Mouse (Mus musculus): Measurements from ENCODE around the gene Mcf2l.

Mcf2l gene

DNA sequence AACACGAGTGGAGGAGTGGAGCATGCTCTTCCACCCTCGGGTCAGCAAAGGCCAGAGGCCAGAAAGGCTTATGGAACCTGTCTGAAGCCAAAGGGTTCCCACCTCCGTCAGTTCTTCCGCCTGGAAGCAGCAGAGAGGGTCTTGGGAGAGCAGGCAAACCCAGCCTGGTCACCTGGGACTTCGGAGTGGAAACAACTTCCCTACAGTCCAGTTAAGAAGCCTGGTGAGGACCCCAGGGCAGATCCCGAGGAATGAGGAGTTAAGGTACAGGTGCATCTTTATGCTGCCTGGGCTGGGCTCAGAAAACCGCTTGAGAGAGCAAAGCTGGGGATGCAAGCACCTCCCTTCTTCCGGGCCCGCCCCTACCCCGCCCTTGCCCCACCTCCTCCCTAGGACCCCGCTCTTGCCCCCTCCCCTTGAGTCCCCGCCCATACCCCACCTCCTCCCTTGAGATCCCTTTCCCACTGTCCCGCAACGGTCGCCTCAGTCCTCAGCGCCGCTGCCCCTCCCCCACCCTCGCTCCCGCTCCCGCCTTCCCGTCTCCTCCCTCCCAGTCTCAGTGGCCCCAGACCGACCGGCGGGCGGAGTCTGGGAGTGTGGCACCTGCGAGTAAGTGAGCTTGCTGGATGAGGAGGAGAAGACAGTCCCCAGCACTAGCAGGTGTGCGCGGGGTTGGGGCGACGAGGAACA, at the start of gene Mcf2l:
TSS of gene Mcf2l (plus strand) at position 450 of the 690 bp plus-strand sequence.
- DNase-seq (ENCODE audit: low read depth, low spot score): peak; percentile 45

DNA sequence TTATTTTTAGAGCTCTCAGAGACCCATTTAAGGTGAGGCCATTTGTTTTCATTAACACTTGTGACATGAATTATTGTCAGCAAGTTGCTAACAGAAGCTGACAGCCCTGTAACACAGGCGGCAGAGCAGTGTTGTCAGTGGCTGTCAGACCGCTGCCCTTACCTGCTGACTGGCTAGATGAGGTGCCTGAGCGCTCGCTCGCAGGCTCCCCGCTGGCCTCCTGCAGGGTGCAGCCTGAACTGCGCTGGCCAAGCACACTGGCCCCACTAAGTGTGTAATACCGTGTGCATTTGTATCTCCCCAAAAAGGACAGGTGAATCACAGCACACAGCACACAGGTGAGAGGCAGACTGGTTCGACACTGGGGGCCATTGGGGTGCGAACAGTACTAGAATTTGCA, 49.0 kb upstream of the Mcf2l start:
- DNase-seq (ENCODE audit: low read depth, low spot score): no peak

DNA sequence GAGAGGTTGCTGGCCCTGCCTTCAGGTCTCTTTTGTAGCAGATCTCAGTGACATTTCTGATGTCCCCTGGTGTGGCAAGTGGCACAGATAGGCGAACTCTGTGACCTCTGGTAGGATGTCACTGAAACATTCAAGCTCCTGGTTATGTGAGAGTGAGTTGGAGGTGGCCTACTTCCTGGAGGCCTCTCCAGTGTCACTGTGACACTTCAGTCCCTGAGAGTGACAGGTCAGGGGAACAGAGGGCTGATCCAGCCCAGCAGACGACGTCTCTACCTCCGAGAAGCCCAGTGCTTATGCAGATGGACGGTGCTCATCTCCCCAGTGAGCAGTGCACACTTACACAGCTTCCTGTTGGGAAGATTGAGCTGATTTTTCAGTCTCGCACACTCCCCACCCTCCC, 48.4 kb upstream of the Mcf2l start:
- no peak for DNase-seq (ENCODE audit: low read depth, low spot score)

DNA sequence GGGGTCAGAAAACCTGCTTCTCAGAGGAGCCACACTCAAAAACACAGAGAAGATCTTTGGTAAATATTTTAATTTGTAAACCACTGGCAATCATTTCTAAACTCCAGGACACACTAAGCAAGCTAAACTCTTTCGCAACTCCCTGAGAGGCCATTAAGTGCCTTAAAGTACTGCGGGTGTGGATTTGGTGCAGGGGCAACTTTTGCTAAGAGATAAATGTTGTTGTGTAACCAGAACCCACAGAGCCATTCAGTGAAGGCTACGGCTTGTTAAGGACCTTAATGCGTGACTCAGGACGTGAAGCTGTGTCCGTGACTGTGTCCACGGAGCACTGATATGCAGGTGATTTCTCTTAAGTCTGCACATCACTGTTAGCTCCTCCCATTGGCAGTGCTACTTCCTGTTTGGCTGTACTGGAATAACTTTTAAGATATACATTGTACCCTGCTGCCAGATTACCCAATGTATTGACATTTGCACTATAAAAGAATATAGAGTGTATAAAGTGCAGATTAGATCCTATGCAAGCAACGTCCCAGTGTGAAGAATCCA, 47.8 kb upstream of the Mcf2l start:
- DNase-seq (ENCODE audit: low read depth, low spot score): no peak

DNA sequence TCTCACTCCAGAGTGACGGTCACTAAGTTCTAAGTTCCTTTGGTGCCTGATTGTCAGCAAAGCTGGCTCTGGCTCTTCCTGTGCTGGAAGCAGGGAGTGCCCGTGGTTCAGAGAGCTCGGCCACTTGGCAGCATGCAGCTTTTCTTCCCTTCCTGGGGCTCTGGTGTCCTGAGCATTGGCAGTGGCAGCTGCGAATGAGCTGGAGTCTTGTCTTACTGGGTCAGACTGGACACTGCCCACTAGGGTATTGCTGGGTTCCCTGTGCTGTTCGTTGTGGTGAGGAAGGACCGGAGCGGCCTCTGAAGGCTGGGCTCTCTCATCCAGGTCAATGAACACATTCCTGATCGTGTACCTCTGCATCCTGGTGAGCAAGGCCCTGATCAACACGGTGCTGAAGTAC, 46.5 kb upstream of the Mcf2l start:
- DNase-seq (ENCODE audit: low read depth, low spot score): no peak

DNA sequence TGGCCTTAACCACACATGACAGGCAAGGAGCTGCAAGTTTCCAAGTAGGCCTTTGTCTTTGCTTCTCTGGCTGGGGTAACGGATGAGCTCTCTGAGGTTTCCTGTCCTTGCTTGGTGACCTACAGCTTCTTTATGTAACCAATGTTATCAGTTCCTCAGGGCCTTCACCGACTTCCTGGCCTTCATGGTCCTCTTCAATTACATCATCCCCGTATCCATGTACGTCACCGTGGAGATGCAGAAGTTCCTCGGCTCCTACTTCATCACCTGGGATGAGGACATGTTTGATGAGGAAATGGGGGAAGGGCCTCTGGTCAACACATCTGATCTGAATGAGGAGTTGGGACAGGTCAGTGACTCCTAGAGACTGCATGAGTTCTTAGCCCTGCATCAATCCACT, 45.3 kb upstream of the Mcf2l start:
- DNase-seq (ENCODE audit: low read depth, low spot score): no peak

DNA sequence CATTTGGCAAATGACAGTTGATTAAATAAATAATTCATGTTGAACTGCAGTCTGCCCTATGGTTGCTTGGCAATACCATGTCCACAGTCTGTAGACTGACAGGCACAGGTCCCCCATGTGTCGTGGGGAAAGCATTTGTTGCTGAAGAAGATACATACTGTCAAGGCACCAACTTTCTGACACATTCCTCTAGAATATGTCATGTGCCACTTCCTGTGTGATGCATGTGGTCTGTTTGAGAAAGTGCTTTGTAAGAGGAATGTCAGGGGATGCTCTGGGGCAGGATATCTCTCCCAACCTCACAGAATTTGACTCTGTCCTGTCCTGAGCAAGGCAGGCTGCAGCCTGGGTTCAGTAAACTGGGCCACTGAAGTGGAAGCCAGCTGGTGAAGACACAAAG, 44.2 kb upstream of the Mcf2l start:
- DNase-seq (ENCODE audit: low read depth, low spot score): no peak

DNA sequence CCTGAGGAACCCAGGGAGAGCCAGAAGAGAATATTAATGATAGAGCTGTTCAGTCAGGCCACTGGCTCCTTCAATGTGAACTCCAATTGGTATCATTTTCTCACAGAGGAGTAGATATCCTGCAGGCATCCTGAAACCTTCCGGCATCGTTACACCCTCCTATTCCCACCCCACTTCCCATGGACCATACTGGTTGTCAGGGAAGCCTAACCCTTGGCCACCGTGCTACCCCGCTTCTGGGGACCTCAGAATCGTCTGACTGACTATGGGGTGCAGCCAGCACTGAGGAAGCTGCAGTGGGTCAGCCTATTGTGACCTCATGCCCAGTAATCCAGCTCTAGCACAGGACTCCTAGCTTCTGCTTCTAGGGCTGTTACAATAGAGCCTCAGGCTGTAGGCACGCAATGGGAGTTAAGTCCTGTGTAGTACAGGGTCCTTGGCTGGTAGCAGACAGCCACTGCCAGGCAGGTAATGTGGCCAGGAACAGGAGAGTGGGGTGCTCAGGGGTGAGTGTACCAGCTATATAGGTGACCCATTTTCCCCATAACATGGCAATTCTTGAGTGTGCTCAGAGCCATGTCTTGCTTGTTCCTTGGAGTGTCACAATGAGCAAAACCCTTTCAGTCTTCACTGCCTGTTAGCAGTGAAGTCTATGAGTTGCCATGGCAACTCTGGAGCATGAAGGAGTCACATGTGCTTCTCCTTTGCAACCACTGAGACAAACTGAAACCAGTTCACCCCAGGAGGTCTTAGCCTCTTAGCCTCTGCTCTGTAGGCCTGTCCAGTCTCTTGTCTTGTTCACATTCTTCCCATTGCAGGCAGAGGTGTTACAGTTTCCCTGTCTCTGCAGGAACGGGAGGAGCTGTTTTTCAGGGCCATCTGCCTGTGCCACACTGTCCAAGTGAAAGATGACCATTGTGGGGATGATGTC, 41.7 kb upstream of the Mcf2l start:
- DNase-seq (ENCODE audit: low read depth, low spot score): no peak

DNA sequence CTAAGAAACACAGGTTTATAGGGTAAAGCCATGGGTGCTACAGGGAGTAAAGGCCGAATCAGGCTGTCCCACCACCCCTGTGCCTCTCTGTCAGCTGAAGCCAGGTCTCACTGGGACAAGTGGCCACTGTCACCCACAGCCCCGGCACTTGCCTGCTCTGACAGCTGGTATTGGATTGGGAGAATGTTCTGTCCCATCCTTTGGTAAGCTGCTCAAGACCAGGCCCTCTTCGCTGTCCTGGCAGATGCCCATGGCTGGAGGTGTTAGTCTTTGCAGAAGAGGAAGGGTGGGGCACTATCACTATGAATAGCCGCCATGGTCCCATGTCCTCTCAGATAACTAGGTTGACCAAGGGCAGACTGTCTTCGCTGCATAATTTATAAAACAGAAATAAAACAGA, 40.0 kb upstream of the Mcf2l start:
- DNase-seq (ENCODE audit: low read depth, low spot score): no peak

DNA sequence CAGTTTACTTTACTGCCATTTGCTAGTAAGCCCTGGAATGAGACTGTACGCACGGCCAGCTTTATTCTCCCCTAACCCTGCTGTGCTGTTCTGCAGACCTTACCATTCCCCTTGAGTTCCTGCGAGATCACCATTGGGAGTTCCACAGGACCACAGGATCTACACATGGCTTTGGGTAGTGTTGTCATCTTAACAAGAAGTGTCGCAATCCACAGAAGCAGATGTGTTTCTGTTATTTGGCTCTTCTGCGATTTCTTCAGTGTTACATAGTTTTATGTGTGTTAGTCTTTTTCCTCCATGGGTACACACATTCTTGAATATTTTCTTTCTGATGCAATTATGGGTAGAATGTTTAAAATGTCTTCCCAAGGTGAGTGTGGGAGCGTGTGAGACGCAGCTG, 32.8 kb upstream of the Mcf2l start:
- DNase-seq (ENCODE audit: low read depth, low spot score): no peak

DNA sequence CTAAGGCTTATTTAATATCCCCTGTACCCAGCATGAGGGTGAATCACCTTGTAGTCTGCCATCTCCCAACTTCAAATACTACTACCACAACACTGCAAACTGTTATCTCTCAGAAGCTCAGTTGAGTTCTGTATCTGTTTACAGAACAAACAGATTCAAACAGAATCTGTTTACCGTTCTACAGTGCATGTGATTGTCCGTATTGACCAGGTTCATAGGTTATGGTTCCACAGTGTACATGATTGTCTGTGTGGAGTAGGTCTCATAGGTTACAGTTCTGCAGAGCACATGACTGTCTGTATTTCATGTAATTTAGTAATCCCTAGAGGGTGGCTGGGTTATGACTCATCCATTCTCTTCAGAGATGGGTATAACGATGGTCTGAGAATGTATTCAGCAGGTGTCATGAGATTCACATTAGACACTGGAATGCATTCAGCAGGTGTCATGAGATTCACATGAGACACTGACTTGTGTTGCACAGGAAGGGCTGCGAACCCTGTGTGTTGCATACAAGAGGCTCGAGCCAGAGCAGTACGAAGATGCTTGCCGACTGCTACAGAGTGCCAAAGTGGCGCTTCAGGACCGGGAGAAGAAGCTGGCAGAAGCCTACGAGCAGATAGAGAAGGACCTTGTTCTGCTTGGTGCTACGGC, 31.1 kb upstream of the Mcf2l start:
- no peak for DNase-seq (ENCODE audit: low read depth, low spot score)

DNA sequence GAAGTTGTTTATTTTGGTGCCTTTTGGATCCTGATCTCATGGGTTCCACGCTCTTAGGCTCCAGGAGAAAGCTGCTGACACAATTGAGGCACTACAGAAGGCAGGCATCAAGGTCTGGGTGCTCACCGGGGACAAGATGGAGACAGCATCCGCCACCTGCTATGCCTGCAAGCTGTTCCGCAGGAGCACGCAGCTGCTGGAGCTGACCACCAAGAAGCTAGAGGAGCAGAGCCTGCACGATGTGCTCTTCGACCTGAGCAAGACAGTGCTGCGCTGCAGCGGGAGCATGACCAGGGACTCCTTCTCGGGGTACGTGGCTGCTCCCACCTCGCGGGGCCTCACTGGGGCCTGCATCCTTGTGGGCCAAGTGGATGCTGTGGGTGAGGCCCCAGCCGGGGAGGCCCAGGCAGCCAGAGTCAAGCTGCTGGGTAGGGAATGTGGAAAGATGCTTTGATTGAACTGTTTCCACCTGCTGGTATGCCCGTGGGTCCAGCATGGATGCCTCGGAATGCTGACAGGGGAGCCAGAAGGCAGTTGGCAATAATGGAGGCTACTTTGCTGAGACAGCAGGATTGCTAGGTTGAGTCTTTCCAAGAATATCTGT, 29.2 kb upstream of the Mcf2l start:
- DNase-seq (ENCODE audit: low read depth, low spot score): no peak

DNA sequence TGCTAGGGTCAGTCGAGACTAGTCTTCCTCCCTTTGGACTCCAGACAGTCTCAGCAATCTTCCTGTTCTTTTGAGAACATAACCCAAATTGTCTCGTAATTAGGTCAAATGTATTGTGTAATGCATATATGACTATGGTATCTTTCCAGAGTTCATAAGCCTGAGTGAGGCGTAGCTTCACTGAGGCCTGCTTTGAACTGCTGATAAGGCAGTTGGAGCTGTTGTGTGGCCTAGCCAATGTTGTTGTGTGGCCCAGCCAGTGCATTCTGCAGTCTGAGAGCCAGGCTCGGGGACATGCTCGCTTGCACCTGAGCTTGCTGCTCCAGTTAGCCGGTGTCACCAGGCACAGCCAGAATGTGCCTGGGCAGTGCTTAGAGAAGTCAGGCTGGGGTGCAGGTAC, 27.2 kb upstream of the Mcf2l start:
- DNase-seq (ENCODE audit: low read depth, low spot score): no peak

DNA sequence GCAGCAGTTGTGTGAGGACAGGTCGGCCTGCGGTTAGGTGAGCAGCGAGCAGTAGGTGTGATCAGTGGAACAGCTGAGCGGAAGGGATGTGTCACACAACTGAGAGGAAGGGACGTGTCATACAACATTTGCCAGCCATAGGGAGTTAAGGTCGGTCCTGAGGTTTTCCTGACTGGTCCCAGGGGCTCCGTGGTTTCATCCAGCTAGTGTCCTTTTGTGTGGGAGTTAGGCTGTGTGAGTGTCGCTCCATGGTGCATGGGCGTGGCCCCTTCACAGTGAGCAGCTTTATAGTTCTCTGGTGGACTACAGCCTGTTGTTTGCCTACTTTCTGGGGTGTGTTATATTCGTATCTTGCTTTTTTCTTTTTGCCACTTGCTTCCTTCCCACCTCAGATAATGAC, 22.4 kb upstream of the Mcf2l start:
- DNase-seq (ENCODE audit: low read depth, low spot score): no peak

DNA sequence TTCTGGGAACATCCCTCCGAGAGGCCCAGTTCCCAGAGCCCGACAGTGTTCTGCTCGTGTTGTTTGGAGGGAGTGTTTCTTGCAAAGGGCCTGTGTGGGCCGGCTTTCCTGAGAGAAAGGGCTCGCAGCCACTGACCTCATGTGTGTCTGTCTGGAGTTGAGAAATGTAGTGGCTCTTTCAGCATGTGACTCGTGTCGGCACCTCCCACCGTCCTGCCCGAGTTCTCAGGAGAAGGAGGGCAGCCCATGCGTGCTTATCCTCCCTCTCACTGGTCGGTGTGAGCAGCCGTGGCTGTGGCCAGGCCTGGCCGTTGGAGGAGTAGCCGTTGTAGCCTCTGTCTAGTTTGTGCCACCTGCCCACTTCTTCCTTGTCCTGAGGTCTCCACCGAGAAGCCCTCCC, 17.6 kb upstream of the Mcf2l start:
- no peak for DNase-seq (ENCODE audit: low read depth, low spot score)

DNA sequence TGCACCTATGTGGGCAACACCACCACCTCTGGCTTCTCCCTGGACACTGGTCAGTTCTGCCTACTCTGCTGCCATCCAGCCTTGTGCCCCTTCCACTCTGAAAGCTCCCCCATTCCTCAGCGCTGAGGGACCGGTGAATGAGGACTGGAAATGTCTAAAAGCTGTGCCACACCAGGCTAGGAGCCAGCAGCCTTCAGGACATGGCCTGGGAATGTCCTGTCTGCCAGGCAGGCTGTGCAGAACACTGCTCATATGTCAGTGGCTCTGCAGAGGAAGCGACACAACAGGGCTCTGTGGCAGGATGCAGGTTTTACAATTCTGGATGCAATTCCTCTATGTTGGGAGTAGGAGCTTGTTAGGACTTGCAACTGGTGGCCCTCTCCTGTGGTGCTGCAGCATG, 10.5 kb upstream of the Mcf2l start:
- no peak for DNase-seq (ENCODE audit: low read depth, low spot score)

DNA sequence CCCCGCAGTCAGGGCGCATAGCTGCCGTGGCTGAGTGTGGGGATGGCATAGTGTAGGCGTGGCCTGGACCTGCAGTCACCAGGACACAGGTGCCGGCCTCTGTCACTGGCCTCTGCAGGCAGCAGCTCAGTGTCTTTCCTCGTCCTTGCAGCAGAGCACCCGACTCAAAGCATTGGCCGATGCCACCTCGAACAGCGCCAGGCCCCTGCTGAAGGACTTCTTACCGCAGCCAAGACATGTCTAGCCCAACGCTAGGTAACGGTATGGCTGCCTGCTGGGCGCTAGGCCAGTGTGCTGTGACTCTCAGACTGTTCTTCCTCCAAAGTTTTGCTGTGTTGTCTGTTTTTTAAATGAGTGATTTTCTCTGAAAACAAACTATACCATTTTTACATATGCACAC, 10.0 kb upstream of the Mcf2l start:
- DNase-seq (ENCODE audit: low read depth, low spot score): no peak

DNA sequence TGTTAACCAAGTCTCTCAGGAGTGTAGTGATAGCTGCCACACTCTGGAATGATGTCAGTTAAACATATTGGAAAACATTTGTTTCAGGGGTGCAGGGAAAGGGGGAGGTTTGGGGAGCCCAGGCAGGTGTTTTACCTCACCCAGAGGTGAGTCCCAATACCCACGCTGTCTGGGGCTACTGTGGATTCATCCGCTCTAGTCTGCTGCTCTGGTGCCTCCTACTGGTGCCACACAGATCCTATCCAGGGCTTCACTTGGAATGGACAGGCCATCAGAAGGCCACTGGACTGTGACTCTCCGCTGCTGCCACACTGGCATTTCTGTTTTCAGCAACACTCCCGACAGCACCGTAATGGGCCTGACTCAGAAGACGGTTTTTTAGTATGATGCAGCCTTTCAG, 7.8 kb upstream of the Mcf2l start:
- no peak for DNase-seq (ENCODE audit: low read depth, low spot score)

DNA sequence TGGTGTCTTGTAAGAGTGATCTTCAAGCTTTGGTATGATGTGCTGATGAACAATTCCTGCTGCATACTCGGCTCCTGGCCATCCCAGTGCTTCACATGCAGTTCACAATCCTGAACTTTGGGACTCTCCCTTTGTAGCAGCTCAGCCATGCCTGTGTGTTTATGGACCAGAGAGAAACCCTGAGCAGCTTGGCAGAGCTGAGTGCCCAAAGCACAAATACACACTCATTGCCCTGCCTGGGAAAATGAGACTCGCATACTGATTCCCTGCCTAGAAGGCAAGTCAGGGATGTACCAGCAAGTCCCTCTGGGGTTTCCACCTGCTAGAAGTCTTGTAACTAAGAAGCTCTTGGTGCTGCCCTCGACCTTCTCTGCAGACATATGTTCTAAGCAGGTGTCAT, 3.9 kb upstream of the Mcf2l start:
- DNase-seq (ENCODE audit: low read depth, low spot score): no peak

DNA sequence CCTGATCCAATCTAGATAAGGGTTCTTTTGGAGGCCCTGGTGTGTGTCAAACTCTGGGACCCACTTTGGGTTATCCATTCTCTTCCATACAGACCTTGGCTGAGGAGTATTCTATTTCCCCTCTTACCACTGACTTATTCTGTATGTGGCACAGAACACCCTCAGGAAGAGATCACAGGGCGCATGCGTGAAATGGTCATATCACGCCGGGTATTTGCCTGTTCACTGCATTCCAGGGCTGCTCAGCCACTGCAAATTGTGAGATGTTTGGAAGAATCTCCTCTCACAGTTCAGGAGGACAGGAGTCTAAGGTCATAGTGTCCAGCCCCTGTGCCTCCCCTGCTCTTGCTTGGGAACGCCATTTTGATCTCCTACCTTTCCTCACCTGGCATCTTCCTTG, 3.0 kb upstream of the Mcf2l start:
- DNase-seq (ENCODE audit: low read depth, low spot score): no peak

DNA sequence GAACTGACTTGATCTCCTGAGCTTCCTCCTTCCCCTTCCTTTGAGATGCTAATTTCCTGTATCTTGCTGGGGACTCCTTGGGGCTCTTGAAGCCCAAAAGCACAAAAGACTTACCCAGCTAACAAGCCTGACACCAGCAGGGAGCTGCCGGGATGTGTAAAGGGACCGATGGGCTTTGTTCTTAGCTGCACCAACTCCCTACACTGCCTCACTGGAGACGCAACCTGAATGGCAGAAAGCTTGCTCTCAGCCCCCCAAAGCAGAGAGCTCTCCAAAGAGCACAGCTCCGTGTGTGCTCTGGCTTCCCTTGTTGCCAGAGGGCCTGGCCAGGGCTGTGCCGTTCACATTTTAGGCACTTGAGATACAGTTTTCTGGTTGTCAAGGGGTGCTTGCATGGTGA, 2.1 kb upstream of the Mcf2l start:
- DNase-seq (ENCODE audit: low read depth, low spot score): no peak

DNA sequence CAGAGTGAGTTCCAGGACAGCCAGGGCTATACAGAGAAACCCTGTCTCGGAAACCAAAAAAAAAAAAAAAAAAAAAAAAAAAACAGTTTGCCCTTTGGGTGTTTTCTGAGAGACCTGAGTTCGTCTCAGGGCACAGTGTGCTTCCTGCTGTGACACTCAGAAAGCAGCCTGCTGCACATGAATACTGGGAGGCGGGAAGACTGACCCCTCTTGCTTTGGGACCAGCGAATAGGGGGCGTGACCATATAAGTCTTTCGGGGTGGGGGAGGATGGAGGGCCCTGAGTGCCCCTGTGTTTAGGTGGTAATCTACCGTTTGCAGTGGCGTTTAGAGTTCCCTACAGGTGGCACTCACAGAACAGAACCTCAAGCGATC, 636 bp upstream of the Mcf2l start:
- no peak for DNase-seq (ENCODE audit: low read depth, low spot score)
